13 mouse cellular contexts compared by ENCODE assay signal in the genomic region with DNA sequence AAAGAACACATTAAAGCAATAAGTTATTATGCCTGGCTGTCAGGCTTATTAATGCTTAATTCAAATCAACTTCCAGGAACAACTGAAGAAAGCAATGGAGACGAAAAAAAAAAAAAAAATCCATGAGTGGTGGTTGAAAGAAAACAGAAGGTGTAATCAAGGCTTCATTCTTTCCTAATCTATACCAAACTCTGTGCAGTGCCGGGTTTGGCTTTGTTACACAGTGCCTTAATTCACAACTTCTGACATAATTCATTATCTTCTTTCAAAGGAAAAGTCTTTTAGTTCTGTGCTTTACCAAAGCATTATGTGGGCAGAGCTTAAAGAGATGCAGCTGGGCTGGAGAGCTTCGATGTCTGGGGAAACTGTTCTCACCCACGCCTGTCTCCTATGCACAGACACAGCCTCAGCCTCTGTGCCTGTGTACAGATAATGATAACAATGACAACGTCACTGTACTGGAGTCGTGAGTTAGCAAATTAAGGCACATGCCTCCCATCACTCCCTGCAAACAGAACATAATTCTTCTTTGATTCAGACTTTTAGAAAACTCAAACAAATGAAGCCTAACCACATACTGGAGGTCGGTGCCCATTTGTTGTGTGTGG.
A peak's percentile ranks its signal among the peaks of the same experiment; 100 is the strongest.
DNase-seq lines count a peak whose midpoint lies in the region; TF ChIP-seq lines count a peak whose summit lies in the region.
"Had no signal": no experiment of that assay in that cellular context is flagged by ENCODE, and none has a peak within 500 bp of the region (broad histone marks: within the 10 kb centered on the region; RNA-seq: fewer than 3 reads in every experiment).

No protein-coding gene starts in this region.

- H3K4me1 ChIP-seq in embryonic fibroblast, embryonic 13.5 days (ENCODE audit: control insufficient read depth, insufficient read depth, low read length) = no peaks in the 10 kb centered on the region
- no peaks in the 10 kb centered on the region for H3K4me1 ChIP-seq in olfactory bulb, adult 2 months (ENCODE audit: control insufficient read depth, insufficient read depth, low read length)
- H3K4me1 ChIP-seq in kidney, adult 2 months (ENCODE audit: control insufficient read depth, insufficient read depth, low read length) = no peaks in the 10 kb centered on the region

- H3K27ac ChIP-seq in embryonic fibroblast, embryonic 13.5 days (ENCODE audit: insufficient read depth, low read length) = peak overlapping the region; percentile 27; the same call in 1 of the 2 replicates
- peak overlapping the region; percentile 69; the same call in 1 of the 2 replicates for H3K27ac ChIP-seq in olfactory bulb, adult 2 months (ENCODE audit: insufficient read depth, low read depth, low read length)
- no peak overlapping the region for H3K27ac ChIP-seq in gastrocnemius, adult 2 months
- H3K27ac ChIP-seq in kidney, adult 2 months (ENCODE audit: insufficient read depth, low read depth, low read length) = no peak overlapping the region
- H3K27ac ChIP-seq: macrophage had no signal

- H3K4me3 ChIP-seq in embryonic fibroblast, embryonic 13.5 days (ENCODE audit: insufficient read depth, low read length) = no peak overlapping the region
- no peak overlapping the region for H3K4me3 ChIP-seq in olfactory bulb, adult 2 months (ENCODE audit: insufficient read depth, low read depth, low read length)
- H3K4me3 ChIP-seq in gastrocnemius, adult 2 months = no peak overlapping the region
- H3K4me3 ChIP-seq in kidney, adult 2 months (ENCODE audit: insufficient read depth, low read depth, low read length) = no peak overlapping the region

- intact Hi-C loops in left cerebral cortex, postnatal 4 days (cut with DNase I) = no loop called here
- intact Hi-C loops in gastrocnemius, adult 2 months (cut with DNase I) = no loop called here

- no peak for TF ChIP-seq CTCF in embryonic fibroblast, embryonic 13.5 days (IDR thresholded peaks at IDR 0.05; ENCODE audit: borderline replicate concordance, insufficient read depth, low read length)
- TF ChIP-seq CTCF in olfactory bulb, adult 2 months (IDR thresholded peaks at IDR 0.05; ENCODE audit: insufficient read depth, low read depth, low read length) = no peak
- no peak for TF ChIP-seq CTCF in gastrocnemius, adult 2 months (IDR thresholded peaks at IDR 0.05)
- TF ChIP-seq CTCF in kidney, adult 2 months (conservative IDR thresholded peaks at IDR 0.05; ENCODE audit: insufficient read depth, insufficient read length, low read depth, low read length) = no peak

- no peaks in the 10 kb centered on the region for H3K36me3 ChIP-seq in kidney, adult 2 months (ENCODE audit: control insufficient read depth, insufficient read depth, low read length)

- DNase-seq in left cerebral cortex, adult 11 months (ENCODE audit: low spot score) = peak; percentile 29
- DNase-seq in left cerebral cortex, postnatal 4 days = no peak
- peak; percentile 45 to 67 for DNase-seq in layer of hippocampus, adult 18-20 months (ENCODE audit: low spot score in 2 of 2)
- DNase-seq in thymus, postnatal 36 days = no peak
- no peak for DNase-seq in gastrocnemius, adult 2 months
- no peak for DNase-seq in kidney, adult 2 months
- DNase-seq: adrenal gland, postnatal 14 days; cerebellum, postnatal 36 days; retina, postnatal 1 day; thymus, adult 2 months had no signal

- TF ChIP-seq POLR2A in embryonic fibroblast, embryonic 13.5 days (IDR thresholded peaks at IDR 0.05; ENCODE audit: low read depth, low read length) = no peak
- no peak for TF ChIP-seq POLR2A in olfactory bulb, adult 2 months (IDR thresholded peaks at IDR 0.05; ENCODE audit: insufficient read depth, low read depth, low read length)
- TF ChIP-seq POLR2A in kidney, adult 2 months (IDR thresholded peaks at IDR 0.05; ENCODE audit: low read depth, low read length) = no peak

- H3K27me3 ChIP-seq in kidney, adult 2 months (replicated peaks; ENCODE audit: control insufficient read depth, insufficient read depth, low read length) = no peaks in the 10 kb centered on the region

- WGBS in olfactory bulb, adult 2 months = 12% methylated on average over 7 of the region's 7 CpGs
- 50% methylated on average over 7 of the region's 7 CpGs for WGBS in kidney, adult 2 months

Comparison
In these comparisons a context has a peak if more than half of its experiments do, and no peak if none do; other contexts are left out.
1. DNase-seq: peak in left cerebral cortex, adult 11 months (single experiment) and layer of hippocampus, adult 18-20 months (2 of 2); none in left cerebral cortex, postnatal 4 days (single experiment), thymus, postnatal 36 days (0 of 2), gastrocnemius, adult 2 months (single experiment) and kidney, adult 2 months (single experiment).
2. H3K27ac ChIP-seq: peak in embryonic fibroblast, embryonic 13.5 days (single experiment) and olfactory bulb, adult 2 months (single experiment); none in gastrocnemius, adult 2 months (single experiment) and kidney, adult 2 months (single experiment).